Mouse (Mus musculus): Measurements from ENCODE around the gene Iars2.

Gene Iars2

DNA sequence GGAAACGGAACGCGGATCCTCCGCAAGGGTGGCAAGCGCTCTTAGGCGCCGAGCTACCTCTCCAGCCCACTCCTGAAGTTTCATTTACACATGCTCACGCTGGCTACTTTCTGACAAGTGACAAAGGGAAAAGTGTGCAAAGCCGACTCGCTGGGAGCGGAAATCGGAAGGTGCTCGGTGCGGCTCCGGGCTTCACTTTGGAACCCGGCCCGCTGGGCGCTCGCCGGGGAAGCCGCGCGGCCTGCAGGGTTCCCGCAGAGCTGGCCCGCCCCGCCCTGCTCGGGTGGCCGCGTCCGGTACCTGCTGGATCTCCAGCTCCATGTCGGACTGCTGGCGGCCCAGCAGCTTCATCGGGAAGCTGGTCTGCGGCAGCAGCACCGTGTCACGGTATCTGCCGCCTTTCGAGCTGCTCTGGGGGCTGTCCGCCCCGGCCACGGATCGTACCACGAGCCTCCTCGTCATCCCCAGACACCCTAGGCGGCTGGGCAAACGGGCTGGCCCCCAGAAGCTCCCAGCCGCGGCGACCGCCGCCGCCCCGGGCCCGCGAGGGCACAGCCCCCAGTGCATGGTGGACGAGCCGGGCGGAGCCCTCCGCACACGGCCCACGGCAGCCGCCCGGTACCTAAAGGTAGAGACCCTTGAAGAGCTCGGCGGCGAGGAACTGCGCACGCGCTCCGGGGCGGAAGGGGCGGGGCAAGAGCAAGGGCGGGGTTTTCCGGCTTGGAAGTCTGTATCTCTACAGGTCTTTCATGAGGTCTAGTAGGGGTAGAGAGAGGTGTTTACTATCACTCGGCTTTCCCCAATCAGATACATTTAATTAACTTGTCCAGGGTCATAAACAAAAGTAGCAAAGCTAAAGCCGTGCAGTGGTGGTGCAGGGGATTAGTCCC, at the start of gene Iars2:
Gene Iars2, minus strand, starts transcription at position 676 of the 890 bp plus-strand sequence.
- peak; percentile 91 for DNase-seq (ENCODE audit: low spot score)

DNA sequence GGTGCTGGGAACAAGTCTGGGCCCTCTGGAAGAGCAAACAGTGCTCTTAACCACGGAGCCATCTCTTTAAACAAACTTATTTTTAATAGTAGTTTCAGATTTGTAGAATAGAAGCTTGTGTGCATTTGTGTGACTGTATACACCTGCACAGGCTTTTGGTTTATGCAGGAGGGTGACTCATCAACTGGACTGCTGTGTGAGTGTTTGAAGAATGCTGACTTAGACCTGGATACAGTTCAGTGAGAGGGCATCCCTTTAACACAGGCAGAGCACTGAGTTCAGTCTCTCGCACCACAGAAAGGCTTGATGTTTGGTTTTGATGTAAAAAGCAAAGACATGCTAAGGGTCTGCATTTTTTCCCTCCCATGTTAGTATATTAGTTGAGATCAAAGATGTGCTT, 48.2 kb upstream of the Iars2 start:
- no peak for DNase-seq (ENCODE audit: low spot score)

DNA sequence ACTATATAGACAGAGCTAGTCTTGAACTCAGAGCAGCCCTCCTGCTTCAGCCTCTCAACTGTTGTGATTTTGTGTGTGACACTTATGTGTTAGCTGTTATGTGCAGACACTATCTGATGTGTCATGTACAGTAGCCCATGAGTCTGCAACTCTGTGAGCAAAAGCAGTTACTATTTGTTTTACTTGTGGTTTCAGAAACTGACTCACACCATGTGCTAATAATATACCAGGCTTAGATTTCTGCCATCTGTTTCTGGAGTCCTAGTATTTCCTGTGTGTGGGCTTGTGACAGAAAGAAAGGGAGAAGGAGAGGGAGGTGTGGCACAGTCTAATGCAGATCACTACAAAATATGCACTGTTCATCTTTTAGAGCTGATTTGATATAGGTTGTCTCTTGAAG, 47.2 kb upstream of the Iars2 start:
- DNase-seq (ENCODE audit: low spot score): no peak

DNA sequence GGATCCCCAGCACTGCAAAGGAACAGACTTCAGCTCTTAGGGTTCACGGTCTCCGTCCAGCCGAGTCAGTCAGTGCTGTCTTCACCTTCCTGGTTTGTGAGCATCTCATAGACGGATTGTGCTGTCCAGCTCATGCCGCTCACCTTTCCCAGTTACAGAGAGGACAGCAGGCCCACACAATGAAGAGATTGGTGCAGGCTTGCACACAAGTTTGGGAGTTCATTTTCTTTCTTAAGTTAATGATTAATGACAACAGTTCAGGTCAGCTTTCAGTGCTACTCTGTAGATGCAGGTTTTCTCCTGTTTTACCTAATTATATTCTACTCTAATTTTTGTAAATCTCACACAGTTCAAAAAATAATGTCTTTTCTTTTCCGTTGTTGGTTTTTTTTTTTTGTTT, 40.8 kb upstream of the Iars2 start:
- DNase-seq (ENCODE audit: low spot score): no peak

DNA sequence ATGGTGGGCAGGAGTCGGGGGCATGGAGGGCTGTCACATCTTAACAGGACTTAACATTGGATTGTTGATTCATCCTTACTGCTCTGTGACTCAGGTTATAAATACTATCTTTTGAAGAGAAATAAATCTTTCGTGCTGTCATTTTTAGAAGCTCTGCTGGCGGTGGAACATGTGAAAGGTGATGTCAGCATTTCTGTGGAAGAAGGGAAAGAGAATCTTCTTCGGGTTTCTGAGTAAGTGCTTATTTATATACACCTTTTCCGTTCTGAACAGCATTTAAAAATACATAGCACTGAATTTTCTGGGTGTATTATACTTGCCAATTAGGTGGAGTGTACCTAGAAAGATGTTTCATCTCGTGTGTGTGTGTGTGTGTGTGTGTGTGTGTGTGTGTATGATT, 38.2 kb upstream of the Iars2 start:
- DNase-seq (ENCODE audit: low spot score): no peak

DNA sequence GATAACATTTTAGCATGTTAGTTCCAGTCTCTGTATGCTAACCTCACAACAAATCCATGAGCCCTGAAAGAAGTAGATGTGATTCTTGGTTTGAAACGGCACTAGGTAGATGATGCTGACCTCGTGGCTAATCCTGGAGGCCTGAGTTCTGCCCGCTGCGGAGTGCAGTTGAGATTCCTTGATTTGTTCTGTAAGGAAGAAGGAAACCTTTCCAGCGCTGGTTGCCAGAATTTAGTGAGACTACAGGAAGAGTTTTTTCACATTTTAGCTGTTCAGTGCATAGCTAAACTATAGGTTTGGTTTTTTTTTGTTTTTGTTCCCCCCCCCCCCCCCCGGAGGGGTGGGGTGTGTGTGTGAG, 35.0 kb upstream of the Iars2 start:
- no peak for DNase-seq (ENCODE audit: low spot score)

DNA sequence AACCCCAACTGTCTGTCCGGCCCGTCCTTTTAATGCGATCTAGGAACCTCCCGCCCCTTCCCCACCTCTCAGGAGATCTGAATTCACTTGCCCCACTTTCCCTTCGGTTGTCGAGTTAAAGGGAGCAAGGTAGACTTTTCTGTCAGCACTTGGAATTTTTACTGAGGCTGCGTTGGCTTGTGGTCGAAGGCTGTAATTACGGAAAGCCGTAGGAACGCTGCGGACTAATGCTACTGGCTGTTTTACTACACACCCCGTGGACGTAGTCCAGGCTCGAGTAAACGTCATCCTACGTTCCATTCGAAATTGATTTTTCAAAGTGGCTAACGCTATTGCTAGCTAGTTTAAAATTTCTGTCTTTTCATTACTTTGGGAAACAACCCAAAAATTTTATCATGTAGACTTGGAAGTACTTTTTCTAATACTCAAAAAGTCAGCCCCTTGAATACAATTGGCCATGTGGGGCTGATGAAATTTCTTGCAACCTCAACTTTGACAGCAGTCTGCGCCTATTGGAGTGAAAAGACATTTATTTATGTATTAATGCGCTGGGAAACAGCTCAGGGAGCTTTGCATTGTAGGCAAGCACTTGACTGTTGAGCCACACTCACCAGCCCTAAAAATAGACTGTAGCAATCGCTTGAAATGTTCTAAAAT, 34.5 kb upstream of the Iars2 start:
- peak; percentile 48 for DNase-seq (ENCODE audit: low spot score)

DNA sequence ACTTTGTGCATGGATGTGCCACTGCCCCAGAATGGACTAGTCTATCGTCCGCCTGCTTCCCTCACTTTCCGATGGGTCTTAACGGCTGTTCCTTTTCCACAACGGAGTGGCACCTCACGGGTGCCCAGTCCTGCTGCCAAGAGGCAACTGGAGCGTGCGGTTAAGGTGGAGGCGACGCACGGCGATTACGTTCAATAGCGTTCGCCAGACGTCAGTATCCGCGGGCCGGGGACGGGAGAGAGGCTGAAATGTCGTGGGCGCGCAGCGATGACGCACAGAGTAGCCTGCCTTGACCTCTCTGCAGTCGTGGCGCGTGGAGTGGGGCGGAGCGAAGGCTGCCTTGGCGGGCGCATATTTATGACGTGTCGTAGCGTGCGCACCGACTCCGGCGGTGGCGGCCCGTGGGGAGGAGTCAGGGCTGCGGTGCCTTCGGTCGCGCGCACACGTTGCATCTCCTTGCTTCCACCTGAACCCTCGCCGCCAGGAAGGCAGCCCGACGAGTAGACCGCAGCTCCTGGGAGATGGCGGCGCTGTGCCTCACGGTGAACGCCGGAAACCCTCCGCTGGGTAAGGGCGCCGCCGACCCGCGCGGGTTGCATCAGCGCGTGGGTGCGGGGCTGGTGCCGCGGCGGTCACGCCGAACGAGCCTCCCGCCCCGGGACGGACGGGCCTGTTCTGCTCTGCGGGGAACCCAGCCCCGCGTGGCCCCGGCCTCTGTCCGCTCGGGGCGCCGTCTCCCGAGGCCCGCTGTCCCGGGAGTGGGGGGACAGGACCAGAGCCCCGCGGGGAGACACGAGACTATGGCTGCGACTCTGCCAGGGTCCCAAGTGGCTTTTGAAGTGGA, 33.7 kb upstream of the Iars2 start, which contains the start of gene Eprs:
Gene Eprs, plus strand, starts transcription at position 368 of the 844 bp plus-strand sequence.
- DNase-seq (ENCODE audit: low spot score): peak; percentile 99

DNA sequence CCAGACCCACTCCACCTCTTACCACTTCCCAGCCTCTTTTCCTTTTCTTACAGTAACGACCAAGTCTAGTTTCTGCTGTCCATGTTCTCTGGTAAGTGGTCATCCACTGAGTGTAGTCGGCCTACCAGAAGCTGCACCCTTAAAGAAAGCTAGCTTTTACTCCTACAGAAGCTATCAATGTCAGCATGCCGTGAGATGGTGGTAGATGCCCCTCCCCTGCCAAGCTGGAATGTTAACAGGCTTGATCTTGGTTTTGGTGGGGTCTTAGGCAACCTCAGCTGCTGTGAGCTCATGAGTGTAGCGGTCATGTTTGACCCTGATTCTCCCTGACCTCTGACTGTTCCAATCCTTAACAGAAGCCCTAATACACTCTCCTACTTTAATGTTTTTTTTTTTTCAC, 29.0 kb upstream of the Iars2 start:
- no peak for DNase-seq (ENCODE audit: low spot score)

DNA sequence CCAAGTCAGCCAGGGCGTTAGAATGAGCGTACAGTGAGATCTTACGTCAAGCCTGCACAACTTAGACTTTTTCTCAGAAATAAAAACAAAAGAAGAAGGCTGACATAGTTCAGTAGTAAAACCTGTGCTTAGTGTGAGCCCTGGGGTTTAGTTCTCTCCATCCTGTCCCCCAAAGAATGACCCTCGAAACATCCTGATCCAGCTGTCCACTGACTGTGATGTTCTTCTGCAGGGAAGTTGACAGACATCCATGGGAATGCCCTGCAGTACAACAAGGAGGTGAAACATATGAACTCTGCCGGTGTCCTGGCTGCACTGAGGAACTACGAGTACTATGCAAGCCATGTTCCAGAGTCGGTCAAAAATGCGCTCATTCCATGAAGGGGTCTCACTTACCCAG, 27.1 kb upstream of the Iars2 start:
- DNase-seq (ENCODE audit: low spot score): no peak

DNA sequence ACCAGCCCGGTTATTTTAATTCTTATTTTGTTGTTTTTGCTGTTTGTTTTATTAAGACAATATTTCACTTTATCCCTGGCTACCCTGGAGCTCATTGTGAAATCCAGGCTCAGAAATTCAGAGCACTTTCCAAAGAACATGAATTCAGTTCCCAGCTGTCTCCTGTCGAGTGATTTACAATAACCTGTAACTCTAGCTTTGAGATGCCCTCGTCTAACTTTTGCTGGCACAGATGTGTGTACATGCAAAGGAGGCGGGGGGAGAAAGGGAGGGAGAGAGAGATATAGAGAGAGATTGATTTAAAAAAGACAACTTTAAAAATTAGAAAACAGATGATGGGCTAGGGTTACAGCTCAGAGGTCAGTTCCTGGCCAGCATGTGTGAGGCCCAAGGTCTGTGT, 25.5 kb upstream of the Iars2 start:
- DNase-seq (ENCODE audit: low spot score): no peak

DNA sequence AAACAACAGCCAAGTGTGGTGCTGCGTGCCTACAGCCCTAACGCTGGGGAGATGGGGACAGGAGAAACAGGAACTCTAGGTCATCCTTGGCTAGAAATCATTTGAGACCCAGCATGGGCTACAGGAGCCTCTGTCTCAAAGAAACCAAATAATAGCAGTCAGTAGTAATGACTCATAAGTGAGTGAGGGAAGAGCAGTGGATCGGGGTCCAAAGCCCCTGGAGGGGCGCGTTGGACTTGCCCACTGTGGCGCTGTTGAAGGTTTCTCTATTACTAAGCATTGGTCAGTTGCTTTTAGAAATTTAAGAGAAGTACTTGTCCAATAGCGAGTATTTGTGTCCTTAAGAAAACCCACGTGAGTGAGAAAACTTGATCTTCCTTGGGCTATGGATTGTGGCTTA, 24.2 kb upstream of the Iars2 start:
- DNase-seq (ENCODE audit: low spot score): no peak

DNA sequence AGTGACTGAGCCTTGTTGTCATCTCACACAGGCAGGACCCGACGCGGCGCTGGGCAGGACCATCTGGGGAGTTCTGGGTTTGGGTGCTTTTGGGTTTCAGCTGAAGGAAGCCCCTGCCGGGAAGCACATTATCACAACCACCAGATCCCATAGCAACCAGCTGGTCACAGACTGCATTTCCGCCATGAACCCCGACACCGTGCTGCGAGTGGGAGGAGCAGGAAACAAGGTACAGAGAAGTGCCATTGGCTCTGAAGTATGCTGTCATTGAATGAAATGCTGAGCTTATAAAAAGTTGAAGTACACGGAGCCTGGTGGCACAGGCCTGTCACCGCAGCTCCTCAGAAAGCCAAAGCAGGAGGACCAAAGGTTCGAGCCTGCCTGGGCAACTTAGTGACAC, 23.0 kb upstream of the Iars2 start:
- no peak for DNase-seq (ENCODE audit: low spot score)

DNA sequence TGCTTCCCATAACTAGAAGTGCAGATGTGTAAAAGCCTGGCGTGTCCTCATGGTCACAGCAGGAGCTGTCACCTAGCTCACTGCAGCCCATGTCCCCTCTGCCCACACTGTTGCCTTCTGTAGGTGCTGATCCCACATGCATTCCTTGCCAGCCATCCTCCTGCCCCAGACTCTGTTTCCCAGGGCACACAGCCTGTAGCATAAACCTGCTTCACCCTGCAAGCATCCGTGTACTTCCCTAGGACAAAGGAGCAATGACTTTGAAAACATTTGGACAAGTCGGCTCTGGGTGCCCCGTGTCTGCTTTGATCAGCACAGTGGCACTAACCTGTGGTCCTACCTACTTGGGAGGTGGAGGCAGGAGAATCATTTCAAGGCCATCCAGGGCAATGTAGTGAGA, 21.4 kb upstream of the Iars2 start:
- DNase-seq (ENCODE audit: low spot score): no peak

DNA sequence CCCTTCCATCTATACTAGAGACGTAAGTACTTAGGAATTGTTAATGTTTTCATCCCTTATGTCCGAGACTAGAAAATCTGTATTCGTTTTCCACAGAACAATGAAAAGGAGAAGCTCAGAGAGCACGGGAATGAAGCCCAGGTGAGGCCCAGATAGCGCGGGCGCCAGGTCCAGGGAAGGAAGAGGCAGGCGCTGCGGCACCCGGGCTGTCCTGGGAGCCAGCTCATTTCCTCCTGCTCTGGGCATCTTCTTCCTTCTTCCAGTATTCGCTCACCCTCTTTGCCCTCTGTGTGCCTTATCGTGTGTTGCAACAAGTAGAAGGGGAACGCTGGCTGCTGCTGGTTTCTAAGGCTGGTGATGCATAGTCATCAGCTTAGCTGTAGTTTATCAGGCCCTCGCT, 20.5 kb upstream of the Iars2 start:
- DNase-seq (ENCODE audit: low spot score): no peak

DNA sequence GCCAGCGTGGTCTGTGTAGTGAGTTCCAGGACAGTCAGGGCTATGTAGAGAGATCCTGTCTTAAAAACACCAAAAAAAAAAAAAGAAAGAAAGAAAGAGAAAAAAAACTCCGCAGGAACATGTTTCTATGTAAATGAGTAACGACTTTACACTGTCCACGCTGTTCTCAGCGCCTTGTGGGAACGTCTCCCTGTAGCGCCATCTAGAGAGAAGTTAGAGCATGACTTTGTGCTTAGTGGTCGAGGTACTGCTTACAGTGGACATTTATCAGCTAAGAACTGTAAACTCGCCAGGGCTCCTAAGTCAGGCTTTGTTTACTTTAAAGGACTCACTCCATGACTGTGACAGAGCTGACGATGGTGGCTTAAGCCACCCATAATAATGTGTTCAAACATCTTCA, 17.0 kb upstream of the Iars2 start:
- no peak for DNase-seq (ENCODE audit: low spot score)

DNA sequence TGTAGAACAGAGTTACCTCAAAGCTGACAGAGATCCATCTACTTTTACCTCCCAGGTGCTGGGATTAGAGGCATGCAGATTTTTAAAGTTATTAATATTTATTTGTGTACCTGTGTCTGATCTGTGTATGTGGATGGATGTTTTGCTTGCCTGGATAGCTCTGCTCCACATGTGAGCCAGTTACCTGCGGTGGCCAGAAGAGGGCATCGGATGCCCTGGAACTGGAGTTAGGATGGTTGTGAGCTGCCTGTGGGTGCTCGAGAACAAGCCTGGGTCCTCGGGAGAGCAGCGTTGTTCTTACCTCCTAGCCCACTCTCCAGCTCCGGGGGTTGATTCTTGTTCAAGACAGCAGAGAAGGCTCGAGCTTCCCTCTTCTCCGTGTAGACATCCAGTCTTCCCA, 14.2 kb upstream of the Iars2 start:
- DNase-seq (ENCODE audit: low spot score): no peak

DNA sequence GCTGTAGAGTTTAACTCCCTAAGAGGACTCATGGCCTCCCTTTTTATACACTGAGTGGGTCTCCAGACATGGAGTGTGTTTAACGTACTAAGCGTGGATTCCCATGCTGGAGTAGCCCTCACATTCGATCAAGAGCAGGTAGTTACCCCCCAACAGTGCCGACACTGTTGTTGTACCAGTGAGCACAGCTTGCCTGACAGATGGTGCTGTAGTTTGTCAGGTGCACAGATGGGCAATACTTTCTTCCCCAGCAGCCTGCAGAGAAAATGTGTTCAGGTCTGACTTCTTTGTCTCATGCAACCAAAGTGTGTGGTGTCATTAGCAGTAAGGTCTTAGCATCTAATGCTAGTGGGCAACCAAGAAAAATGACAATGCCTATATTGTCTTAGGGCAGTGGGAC, 13.2 kb upstream of the Iars2 start:
- no peak for DNase-seq (ENCODE audit: low spot score)

DNA sequence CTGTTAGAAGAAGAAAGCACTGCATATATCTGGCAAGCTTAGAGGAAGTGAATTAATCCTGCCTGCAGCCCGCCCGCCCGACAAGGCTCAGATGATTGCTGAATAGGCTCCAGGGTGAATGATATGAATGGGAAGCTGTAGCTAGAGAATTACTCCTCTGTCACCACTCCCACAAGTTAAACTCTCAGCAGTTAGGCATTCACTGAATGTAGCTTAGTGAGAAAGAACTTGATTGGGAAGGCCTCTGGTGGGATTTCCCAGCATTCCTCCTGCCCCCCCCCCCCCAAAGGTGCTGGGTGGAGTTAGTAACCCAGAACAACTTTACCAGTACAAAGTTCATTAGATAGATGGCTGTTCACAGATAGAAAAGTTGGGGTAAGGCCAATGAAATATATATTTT, 7.3 kb upstream of the Iars2 start:
- DNase-seq (ENCODE audit: low spot score): no peak

DNA sequence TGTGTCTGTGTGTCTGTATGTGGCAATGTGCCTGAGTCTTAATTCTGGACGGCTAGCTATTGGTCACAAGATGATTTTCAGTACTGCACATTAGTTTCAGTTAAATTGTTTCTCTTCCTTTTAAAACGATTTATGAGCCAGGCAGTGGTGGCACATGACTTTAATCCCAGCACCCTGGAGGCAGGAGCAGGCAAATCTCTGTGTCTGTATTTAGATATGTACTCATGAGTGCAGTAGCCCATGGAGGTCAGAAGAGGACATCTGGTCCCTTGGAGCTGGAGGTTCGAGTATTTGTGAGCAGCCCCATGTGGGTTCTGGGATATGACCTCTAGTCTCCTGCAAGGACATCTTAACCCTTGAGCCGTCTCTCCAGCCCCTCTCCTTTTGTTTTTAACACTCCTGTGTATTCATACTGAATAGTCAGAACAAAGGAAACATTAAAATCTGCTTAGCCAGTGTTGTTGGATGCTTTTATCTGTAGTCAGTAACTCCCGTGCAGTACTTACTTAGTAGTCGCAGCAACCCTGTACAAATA, 6.1 kb upstream of the Iars2 start:
- no peak for DNase-seq (ENCODE audit: low spot score)

DNA sequence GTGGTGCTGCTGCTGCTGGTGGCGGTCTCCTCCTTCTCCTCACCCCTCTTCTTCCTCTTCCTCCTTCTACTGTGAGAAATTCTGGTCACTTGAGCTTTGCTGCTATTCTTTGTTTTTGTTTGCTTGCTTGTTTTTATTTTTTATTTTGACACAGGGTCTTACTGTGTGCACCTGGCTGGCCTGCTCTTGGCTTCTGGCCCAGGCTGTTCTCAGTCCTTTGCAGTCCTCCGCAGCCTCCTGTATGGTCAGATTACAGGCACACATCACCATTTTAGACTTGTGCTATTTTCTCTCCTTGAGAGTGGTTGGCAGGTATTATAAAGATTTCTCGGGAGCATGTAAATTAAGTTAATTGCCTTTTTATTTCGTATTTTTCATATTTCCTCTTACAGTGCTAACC, 4.9 kb upstream of the Iars2 start:
- no peak for DNase-seq (ENCODE audit: low spot score)

DNA sequence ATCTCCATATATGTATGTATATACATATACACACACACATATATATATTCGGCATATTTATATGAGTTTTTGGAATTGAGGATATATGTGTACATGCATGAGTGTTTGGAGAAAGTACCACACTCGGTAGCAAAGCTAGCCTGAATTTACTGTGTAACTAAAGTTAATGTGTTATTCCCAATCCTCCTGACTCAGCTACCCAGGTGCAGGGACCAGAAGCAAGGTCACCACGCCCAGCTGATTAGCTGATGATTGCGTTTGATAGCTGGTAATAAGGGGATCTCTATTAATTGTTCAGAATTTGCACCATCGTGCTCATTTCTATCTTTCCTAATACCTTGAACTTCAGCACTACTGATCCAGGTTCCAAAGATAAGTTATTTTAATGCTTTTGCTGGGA, 4.5 kb upstream of the Iars2 start:
- DNase-seq (ENCODE audit: low spot score): no peak
